In genomic region chr3:116355026-116355788, GRCm38 (mm10) we compare ENCODE assay signal across 18 mouse cellular contexts.
DNase-seq lines count a peak whose midpoint lies in the region; ATAC-seq lines count a peak whose summit lies in the region.
"Had no signal": no experiment of that assay in that cellular context is flagged by ENCODE, and none has a peak within 500 bp of the region (broad histone marks: within the 10 kb centered on the region; RNA-seq: fewer than 3 reads in every experiment).

No protein-coding gene starts in this region.

- H3K4me1 ChIP-seq in forebrain, embryonic 11.5 days (replicated peaks; ENCODE audit: control insufficient read depth, insufficient read depth, low read length): no peaks in the 10 kb centered on the region
- H3K4me1 ChIP-seq: embryonic facial prominence, embryonic 15.5 days; forebrain, embryonic 12.5 days had no signal

- ATAC-seq in CD4-positive, CD25-positive, alpha-beta regulatory T cell, adult 4 months: peak; percentile 45
- ATAC-seq in forebrain, embryonic 11.5 days (replicated peaks; ENCODE audit: low FRiP score): no peak
- ATAC-seq: Patski had no signal

- no peak overlapping the region for H3K9ac ChIP-seq in forebrain, embryonic 11.5 days (ENCODE audit: low read length)
- H3K9ac ChIP-seq: embryonic facial prominence, embryonic 15.5 days; forebrain, embryonic 12.5 days; heart, embryonic 13.5 days; limb, embryonic 13.5 days had no signal

- peak; percentile 18 to 54 for DNase-seq in layer of hippocampus, adult 18-20 months (ENCODE audit: low spot score in 2 of 2)
- no peak for DNase-seq in layer of hippocampus, postnatal 25 days (ENCODE audit: extremely low spot score in 1 of 2, low spot score in 1 of 2)
- peak; percentile 78 for DNase-seq in ZHBTc4 (ENCODE audit: low read depth, low spot score)
- DNase-seq in naive thymus-derived CD4-positive, alpha-beta T cell, adult 2 months (ENCODE audit: low read depth): peak; percentile 23
- DNase-seq in forebrain, embryonic 11.5 days (ENCODE audit: low spot score): no peak
- no peak for DNase-seq in adrenal gland, postnatal 14 days
- DNase-seq in kidney, adult 11 months: no peak
- DNase-seq: cerebellum, adult 18-20 months; gastrocnemius, postnatal 36 days; heart, postnatal 4 days; midbrain, embryonic 14.5 days had no signal

- no peaks in the 10 kb centered on the region for H3K27me3 ChIP-seq in forebrain, embryonic 11.5 days (ENCODE audit: control insufficient read depth, insufficient read depth, low read length)
- H3K27me3 ChIP-seq: embryonic facial prominence, embryonic 15.5 days; forebrain, embryonic 12.5 days; heart, embryonic 13.5 days; limb, embryonic 13.5 days; Patski had no signal

- no peaks in the 10 kb centered on the region for H3K36me3 ChIP-seq in forebrain, embryonic 11.5 days (ENCODE audit: control insufficient read depth, insufficient read depth, low read length)
- H3K36me3 ChIP-seq: embryonic facial prominence, embryonic 15.5 days; forebrain, embryonic 12.5 days; heart, embryonic 13.5 days had no signal

- no peaks in the 10 kb centered on the region for H3K9me3 ChIP-seq in forebrain, embryonic 11.5 days (ENCODE audit: control insufficient read depth, low read length)
- H3K9me3 ChIP-seq: embryonic facial prominence, embryonic 15.5 days; forebrain, embryonic 12.5 days; heart, embryonic 13.5 days; limb, embryonic 13.5 days had no signal

- H3K4me3 ChIP-seq in forebrain, embryonic 11.5 days (ENCODE audit: low read depth, low read length): no peak overlapping the region
- H3K4me3 ChIP-seq: embryonic facial prominence, embryonic 15.5 days; forebrain, embryonic 12.5 days; heart, embryonic 13.5 days; limb, embryonic 13.5 days had no signal

- WGBS in forebrain, embryonic 11.5 days: 93% methylated on average over 15 of the region's 15 CpGs

- no peak overlapping the region for H3K4me2 ChIP-seq in forebrain, embryonic 11.5 days (ENCODE audit: low read depth, low read length, severe bottlenecking)
- H3K4me2 ChIP-seq: embryonic facial prominence, embryonic 15.5 days; forebrain, embryonic 12.5 days; heart, embryonic 13.5 days; limb, embryonic 13.5 days had no signal

- H3K27ac ChIP-seq in forebrain, embryonic 11.5 days (ENCODE audit: low read depth, low read length): no peak overlapping the region
- H3K27ac ChIP-seq: embryonic facial prominence, embryonic 15.5 days; forebrain, embryonic 12.5 days; heart, embryonic 13.5 days; limb, embryonic 13.5 days; macrophage had no signal

Comparison
In these comparisons a context has a peak if more than half of its experiments do, and no peak if none do; other contexts are left out.
1. DNase-seq: peak in layer of hippocampus, adult 18-20 months (2 of 2), ZHBTc4 (single experiment) and naive thymus-derived CD4-positive, alpha-beta T cell, adult 2 months (single experiment); none in layer of hippocampus, postnatal 25 days (0 of 2), forebrain, embryonic 11.5 days (single experiment), adrenal gland, postnatal 14 days (single experiment) and kidney, adult 11 months (single experiment).